Mouse (Mus musculus): ENCODE measurements around the gene Rexo4.

DNA sequence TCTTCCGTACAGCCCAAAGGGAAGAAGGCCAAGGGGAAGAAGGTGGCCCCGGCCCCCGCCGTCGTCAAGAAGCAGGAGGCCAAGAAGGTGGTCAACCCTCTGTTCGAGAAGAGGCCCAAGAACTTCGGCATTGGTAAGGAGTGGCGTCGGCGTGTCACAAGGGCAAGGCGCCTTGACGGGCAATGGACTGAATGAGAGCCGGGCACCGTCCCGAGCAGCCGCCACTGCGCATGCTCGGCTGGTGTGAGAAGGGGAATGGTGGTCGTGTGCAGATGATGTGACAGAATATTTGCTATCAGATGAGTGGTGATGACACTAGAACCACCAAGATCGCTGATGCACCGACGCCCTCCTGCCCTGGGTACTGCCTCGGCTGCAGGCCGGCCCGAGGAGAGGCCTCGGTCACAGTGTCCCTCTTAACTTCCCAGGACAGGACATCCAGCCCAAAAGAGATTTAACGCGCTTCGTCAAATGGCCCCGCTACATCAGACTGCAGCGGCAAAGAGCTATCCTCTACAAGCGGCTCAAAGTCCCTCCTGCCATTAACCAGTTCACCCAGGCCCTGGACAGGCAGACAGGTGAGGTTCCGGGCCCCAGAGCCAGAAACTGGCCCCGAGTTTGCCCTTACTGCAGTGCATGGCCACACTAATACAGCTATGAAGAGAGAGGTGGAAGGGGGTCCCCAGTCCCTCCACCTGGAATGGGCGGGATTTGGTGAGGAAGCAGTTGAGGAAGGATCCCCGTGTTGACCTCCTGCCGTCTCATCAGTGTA, 53.0 kb downstream of the Rexo4 start:
- no peak for TF ChIP-seq CTCF (IDR thresholded peaks at IDR 0.05)
- TF ChIP-seq EP300 (IDR thresholded peaks at IDR 0.05; ENCODE audit: insufficient read depth, low read depth, low read length): no peak

Data from heart, adult 2 months (tissue).